Mouse (Mus musculus) heart, adult 2 months (tissue): ENCODE data around the gene Plce1. TPM values are rescaled to one million over a fixed set of nuclear protein-coding genes. Genes with fewer than 3 reads are reported as not detected.

ENCODE experiments used
- DNase-seq, 2 experiments: peaks; one replicate each; pipeline ENCODE4 v3.0.0; 2021
- H3K27ac ChIP-seq: fragments of 200-600 bp; 2 replicates; pipeline ENCODE4 v1.8.1; 2022
- H3K27me3 ChIP-seq: fragments of 200-500 bp; 2 replicates; pipeline ENCODE4 v1.6.1; 2012; ENCODE audit warnings: mild to moderate bottlenecking, low read length, inconsistent platforms, mixed read lengths; ENCODE audit not compliant: control insufficient read depth, insufficient read depth
- H3K36me3 ChIP-seq: fragments of 200-500 bp; 2 replicates; pipeline ENCODE4 v1.6.1; 2012; ENCODE audit warnings: low read length, inconsistent platforms; ENCODE audit not compliant: control insufficient read depth, insufficient read depth
- H3K4me1 ChIP-seq: fragments of 200-500 bp; 2 replicates; pipeline ENCODE4 v1.6.1; 2011; ENCODE audit warnings: low read length; ENCODE audit not compliant: control insufficient read depth, insufficient read depth
- H3K4me3 ChIP-seq: fragments of 200-600 bp; 2 replicates; pipeline ENCODE4 v1.8.1; 2022
- H3K79me2 ChIP-seq: fragments of 200-500 bp; replicated peaks from 2 replicates; pipeline ENCODE4 v1.6.1; 2012; ENCODE audit warnings: mild to moderate bottlenecking, inconsistent platforms, low read length, moderate library complexity, mixed read lengths; ENCODE audit not compliant: control insufficient read depth, insufficient read depth
- H3K9ac ChIP-seq: fragments of 200-500 bp; 2 replicates; pipeline ENCODE4 v1.6.1; 2012; ENCODE audit warnings: low read depth, mild to moderate bottlenecking, control low read depth, inconsistent platforms, low read length, mixed read lengths
- CTCF ChIP-seq: fragments of 200-600 bp; IDR thresholded peaks from 2 replicates; pipeline ENCODE4 v1.8.1; 2022; ENCODE audit warnings: antibody characterized with exemption, mild to moderate bottlenecking, moderate library complexity
- EP300 ChIP-seq: fragments of 200-500 bp; IDR thresholded peaks from 2 replicates; pipeline ENCODE4 v1.6.1; 2011; ENCODE audit warnings: low read depth, low read length, control low read depth; ENCODE audit not compliant: insufficient read depth
- POLR2A ChIP-seq: fragments of 200-500 bp; IDR thresholded peaks from 2 replicates; pipeline ENCODE4 v1.6.1; 2011; ENCODE audit warnings: mild to moderate bottlenecking, low read depth, low read length, control low read depth; ENCODE audit not compliant: insufficient read depth
- WGBS: fragments of 180-500 bp; shearing (Covaris S2); methylation state at CpG from one replicate; pipeline ENCODE4 v1.1.7; 2018; 5-methylcytosine and 5-hydroxymethylcytosine counted together
- intact Hi-C: fragments of 180-260 bp; cut with DNase I; formaldehyde crosslinking; loops from one replicate; pipeline ENCODE4 v1.15.1; 2025
- polyA plus RNA-seq: library from polyadenylated mRNA; depleted of rRNA; stranded (reverse); fragments of >200 nt; gene quantifications from 2 replicates; pipeline ENCODE4 v1.2.3, GENCODE M21; 2012
- total RNA-seq, 2 experiments: library from RNA; stranded (reverse); gene quantifications; 2 replicates each; pipeline ENCODE4 v1.2.3; 2021

Plce1 gene
- total and polyA plus RNA-seq, 3 experiments, result 5.9 to 20.6 (median 18.7) TPM

DNA sequence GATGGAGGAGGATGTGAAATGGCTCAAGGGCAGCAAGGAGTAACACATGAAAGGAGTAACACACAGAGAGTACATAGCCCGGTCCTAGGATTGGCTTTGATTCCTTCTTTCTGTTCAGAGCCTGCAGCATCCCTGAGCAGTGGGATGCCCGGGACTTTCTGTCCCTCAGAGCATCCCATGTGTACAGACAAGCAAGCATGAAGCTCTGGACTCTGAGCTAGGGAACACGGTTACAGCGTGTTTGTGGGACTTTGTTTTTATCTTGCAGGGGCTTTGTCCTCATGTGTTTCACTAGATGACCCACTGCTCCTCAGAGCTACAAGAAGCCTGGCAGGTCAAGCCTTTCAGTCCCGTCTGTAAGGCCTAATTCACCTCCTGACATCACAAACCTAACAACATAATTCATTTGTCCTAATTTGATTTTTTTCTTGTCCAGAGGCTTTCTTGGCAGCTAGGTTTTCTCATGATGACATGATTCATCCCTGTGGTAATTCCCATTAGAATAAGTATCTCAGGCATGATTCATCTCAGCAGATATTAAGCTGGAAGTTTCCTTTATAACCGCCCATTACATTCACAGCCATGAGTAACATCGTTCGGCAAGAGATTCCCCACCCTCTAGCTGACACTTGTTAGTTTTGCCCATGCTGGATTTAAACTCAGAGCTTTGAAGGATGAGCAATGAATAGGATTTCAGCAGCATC is 128.2 kb downstream of the Plce1 start:
- H3K4me3 ChIP-seq, result no peak overlapping the region
- DNase-seq, result no peak
- no peaks in the 10 kb centered on the region; the same call in 1 of the 2 replicates for H3K79me2 ChIP-seq
- H3K9ac ChIP-seq, result no peak overlapping the region
- intact Hi-C loops, result no loop called here
- H3K27ac ChIP-seq, result peak overlapping the region; percentile 23; the same call in 1 of the 2 replicates
- 76% methylated on average over 8 of the region's 8 CpGs for WGBS
- H3K27me3 ChIP-seq, result no peaks in the 10 kb centered on the region
- peaks cover 2% of the 10 kb centered on the region; the same call in 1 of the 2 replicates for H3K36me3 ChIP-seq
- TF ChIP-seq EP300, result no peak
- no peak for TF ChIP-seq CTCF
- no peak for TF ChIP-seq POLR2A
- peaks cover 9% of the 10 kb centered on the region for H3K4me1 ChIP-seq

DNA sequence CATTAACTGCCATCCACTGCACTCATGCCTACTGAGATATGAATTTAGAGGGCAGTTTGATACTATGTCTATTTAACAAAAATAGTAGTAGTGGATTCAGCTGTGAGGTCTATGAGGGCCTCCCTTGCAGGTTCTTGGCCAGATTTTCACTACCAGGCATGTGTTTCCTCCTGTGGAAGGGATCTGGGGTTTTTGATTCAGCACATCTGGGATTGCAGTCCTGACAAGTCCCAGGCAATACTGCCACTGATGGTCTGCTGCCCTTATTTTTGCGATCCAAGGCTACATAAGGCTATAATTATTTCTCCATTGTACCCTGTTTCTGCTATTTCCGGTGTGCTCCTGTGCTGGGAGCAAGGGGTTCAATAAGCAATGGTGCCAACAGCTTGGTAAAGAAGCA is 129.4 kb downstream of the Plce1 start:
- no peak for DNase-seq
- H3K27ac ChIP-seq, result peak overlapping the region; percentile 70
- TF ChIP-seq EP300 (no peak), POLR2A (no peak), CTCF (no peak)
- no peak overlapping the region for H3K9ac ChIP-seq
- no peaks in the 10 kb centered on the region for H3K27me3 ChIP-seq
- intact Hi-C loops, result no loop called here
- no peak overlapping the region for H3K4me3 ChIP-seq
- H3K4me1 ChIP-seq, result peaks cover 11% of the 10 kb centered on the region
- 67% methylated on average over 2 of the region's 2 CpGs for WGBS
- H3K36me3 ChIP-seq, result peaks cover 2% of the 10 kb centered on the region; the same call in 1 of the 2 replicates
- H3K79me2 ChIP-seq, result no peaks in the 10 kb centered on the region; the same call in 1 of the 2 replicates

DNA sequence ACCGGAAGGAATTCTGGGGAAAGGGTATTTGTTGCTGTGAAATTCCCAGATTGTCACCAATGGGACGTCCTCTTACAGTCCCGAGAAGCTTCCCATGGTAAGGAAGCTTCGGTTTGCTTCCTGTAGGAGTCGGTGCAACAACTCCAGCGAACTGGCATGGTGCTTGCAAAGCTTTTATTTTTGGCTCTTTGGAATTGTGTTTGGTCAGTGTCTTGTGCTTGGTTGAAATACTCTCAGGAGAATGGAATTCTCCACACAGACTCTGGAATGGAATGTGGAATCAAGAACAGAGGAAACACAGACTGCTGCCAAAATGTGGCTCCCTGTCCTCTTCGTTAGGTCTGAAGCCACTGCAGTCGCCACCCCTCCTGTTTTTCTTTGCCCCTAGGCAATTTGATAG is 129.9 kb downstream of the Plce1 start:
- 23% methylated on average over 8 of the region's 8 CpGs for WGBS
- no peaks in the 10 kb centered on the region; the same call in 1 of the 2 replicates for H3K79me2 ChIP-seq
- H3K9ac ChIP-seq, result 0 out of 2 replicates have a peak overlapping the region, but pooled peaks have one; percentile 49
- H3K36me3 ChIP-seq, result peaks cover 2% of the 10 kb centered on the region; the same call in 1 of the 2 replicates
- TF ChIP-seq CTCF, result peak; percentile 45
- TF ChIP-seq EP300, result 0 out of 2 replicates have a peak, but pooled peaks have one; percentile 8
- no peak for TF ChIP-seq POLR2A
- H3K4me1 ChIP-seq, result peaks cover 12% of the 10 kb centered on the region
- DNase-seq, result peak; percentile 43 to 59
- no peak overlapping the region for H3K4me3 ChIP-seq
- no peaks in the 10 kb centered on the region for H3K27me3 ChIP-seq
- H3K27ac ChIP-seq, result peak overlapping the region; percentile 70
- intact Hi-C loops, result no loop called here

DNA sequence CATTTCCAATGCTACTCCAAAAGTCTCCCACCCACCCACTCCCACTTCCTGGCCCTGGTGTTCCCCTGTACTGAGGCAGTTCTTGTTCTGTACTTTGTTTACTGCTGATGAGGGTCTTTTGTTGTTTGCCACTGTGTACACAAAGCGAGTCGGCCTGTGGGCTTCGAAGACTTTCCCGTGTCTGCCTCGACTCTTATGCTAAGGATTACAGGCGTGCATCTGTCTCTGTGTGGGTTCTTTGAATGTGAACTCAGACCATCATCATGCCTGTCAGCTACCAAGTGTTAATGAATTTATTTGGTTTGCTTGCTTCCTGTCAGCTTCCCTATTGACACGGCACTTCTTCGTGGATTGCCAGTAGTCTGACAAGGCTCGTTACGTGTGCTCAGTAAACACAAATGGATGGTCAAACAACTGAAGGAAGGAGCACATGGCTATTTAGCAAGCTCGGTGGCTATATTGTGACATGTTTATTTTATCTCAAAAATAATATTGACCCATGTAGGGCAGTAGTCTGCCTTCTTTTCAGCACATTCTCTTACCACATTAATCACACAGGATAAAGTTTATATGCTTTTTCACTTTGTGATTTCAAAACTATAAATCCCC is 133.3 kb downstream of the Plce1 start:
- 78% methylated on average over 11 of the region's 11 CpGs for WGBS

DNA sequence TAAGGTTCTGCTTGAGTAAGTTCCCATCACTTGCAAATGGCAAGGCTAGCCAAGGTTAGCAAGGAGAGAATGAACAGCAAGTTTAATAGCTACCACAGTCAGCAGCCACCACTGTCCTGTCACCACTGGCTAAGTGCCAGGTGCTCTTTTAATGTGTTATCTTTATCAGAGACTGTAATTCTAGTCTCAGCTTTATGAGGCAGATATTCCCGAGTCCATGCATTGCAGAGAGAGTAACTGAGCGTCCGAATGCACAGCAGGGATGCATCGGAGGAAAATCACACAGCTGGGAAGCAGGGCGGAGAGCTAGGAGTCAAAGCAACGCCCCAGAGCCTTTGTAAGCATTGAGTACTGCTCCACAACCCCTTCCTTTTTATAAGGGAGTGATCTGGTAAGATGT is 134.4 kb downstream of the Plce1 start:
- peaks cover 7% of the 10 kb centered on the region for H3K36me3 ChIP-seq
- no peak for DNase-seq
- no peaks in the 10 kb centered on the region; the same call in 1 of the 2 replicates for H3K79me2 ChIP-seq
- no peaks in the 10 kb centered on the region for H3K27me3 ChIP-seq
- no peak for TF ChIP-seq CTCF
- no peak for TF ChIP-seq POLR2A
- TF ChIP-seq EP300, result no peak
- H3K4me3 ChIP-seq, result no peak overlapping the region
- intact Hi-C loops, result no loop called here
- peaks cover 9% of the 10 kb centered on the region for H3K4me1 ChIP-seq
- WGBS, result 50% methylated on average over 6 of the region's 6 CpGs
- H3K9ac ChIP-seq, result no peak overlapping the region
- no peak overlapping the region for H3K27ac ChIP-seq

More for the DNA sequence above, 133.3 kb downstream of the Plce1 start:
- intact Hi-C loops, result no loop called here
- Histone ChIP-seq H3K4me1 (peaks cover 11% of the 10 kb centered on the region), H3K36me3 (peaks cover 2% of the 10 kb centered on the region; the same call in 1 of the 2 replicates), H3K79me2 (no peaks in the 10 kb centered on the region; the same call in 1 of the 2 replicates), H3K9ac (no peak overlapping the region), H3K27ac (no peak overlapping the region), H3K27me3 (no peaks in the 10 kb centered on the region), H3K4me3 (no peak overlapping the region)
- DNase-seq, result no peak
- TF ChIP-seq EP300, result no peak

DNA sequence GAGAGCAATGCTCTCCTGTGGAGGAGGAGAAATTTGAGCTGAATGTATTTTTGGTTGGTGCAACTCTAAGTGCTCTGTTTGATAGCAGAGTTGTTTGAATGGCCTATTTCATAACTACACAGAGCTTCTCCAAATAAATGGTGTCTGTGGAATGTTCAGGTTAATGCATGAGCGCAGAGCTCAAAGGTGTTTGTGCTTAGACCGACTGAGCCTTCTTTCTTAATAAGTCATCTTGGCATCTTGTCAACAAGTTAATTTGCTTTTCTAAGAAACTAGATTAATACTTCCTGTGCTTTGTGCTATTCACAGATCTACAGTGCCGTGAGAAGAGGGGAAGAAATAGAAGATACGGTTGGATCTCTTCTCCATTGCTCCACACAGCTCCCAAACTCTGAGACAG is 139.2 kb downstream of the Plce1 start:
- H3K79me2 ChIP-seq, result no peaks in the 10 kb centered on the region
- peaks cover 5% of the 10 kb centered on the region; the same call in 1 of the 2 replicates for H3K36me3 ChIP-seq
- no peak overlapping the region for H3K27ac ChIP-seq
- H3K9ac ChIP-seq, result no peak overlapping the region
- no peak for DNase-seq
- H3K4me3 ChIP-seq, result no peak overlapping the region
- H3K4me1 ChIP-seq, result peaks cover 3% of the 10 kb centered on the region
- H3K27me3 ChIP-seq, result no peaks in the 10 kb centered on the region
- WGBS, result 39% methylated on average over 4 of the region's 4 CpGs
- intact Hi-C loops, result no loop called here
- TF ChIP-seq EP300 (no peak), CTCF (no peak), POLR2A (no peak)
